Mouse (Mus musculus): ENCODE measurements around the gene Acap2.

Gene Acap2

DNA sequence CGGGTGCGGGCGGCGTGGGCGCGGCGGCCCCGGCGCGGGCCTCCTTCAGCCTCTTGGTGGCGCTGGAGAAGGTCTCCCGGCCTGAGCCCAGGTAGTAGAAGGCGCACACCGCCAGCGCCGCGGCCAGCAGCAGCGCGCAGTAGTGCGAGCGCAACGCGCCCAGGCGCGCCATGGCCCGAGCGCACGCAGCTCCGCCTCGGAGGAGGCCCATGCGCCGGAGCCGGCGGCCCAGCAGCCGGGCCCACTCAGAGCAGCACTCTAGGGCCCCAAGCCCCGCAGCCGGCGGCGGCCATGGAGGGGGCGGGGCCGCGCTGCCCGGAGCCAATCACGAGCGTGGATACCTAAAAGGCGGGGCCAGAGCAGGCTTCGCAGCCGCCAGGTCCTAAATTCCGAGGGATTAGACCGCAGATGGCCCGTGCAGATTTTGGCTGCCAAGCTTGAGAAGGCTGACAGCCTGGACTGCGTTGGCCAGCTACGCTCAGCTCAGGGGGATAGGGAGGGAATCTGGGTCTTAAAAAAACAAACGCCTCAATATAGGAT, 119.8 kb downstream of the Acap2 start, which contains the start of gene Xxylt1:
Gene Xxylt1, minus strand, starts transcription at position 308 of the 540 bp plus-strand sequence.
- DNase-seq (ENCODE audit: low spot score), result peak; percentile 90

DNA sequence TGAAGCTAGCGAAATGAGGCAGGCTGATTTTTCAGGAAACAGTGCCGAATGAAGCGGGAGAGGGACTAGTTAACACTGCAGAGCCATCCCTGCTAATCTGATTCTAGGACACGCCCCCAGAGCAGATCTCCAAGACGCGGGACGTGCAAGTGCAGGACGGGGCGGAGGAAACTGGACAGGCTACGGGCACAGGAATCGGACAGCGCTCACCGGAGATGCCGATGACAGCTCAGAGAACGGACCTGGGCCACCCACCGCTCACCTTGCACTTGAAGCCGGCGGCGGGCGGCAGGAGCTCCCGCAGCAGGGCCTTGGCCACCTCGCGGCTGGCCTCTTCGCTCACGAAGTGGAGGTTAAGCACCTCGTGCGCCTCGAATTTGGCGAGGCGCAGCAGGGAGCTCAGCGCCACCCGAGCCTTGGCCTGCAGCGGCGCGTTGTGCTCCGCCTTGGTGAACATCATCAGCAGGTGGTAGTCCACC, 120.4 kb downstream of the Acap2 start:
- peak; percentile 50 for DNase-seq (ENCODE audit: low spot score)

DNA sequence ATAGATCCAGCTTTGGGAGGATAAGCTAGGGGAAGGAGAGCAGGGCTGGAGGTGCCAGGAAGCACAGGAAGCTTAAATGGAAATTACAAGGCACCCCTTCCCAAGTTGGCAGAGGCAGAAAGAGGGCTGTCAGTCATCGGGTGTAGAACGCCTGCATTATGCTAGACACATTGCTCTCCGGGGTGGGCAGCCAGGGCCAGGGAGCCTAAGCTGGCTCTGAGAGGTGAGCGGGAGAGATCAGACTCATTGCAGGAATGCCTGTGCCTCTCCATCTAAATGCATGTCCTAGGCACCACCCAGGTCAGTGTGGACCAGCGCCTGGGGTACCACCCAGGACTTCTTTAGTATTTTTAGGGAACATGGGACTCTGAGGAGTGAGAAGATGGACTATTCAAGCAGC, 123.6 kb downstream of the Acap2 start:
- DNase-seq (ENCODE audit: low spot score), result no peak

DNA sequence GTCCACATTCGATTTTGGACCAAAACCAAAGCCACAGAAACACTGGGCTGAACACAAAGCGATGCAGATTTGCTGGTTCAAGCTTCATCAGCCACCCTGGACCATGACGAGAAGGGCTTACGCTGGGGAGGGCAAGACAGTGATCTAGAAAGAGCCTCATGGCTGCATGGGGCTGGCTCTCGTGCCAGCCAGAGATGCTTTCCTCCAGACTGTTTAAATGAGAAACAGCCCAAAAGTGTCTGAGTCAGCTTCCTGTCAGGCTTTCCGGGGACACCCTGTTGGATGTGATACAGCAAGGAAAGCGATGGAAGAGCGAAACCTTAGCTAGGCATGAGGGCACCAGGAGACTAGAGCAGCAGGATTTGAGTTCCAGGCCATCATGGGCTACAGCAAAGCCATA, 124.6 kb downstream of the Acap2 start:
- no peak for DNase-seq (ENCODE audit: low spot score)

- DNase-seq (ENCODE audit: low spot score), result no peak
These were observed 126.6 kb downstream of the Acap2 start for GRCm38 (mm10) chr16:31074324-31074908.

- no peak for DNase-seq (ENCODE audit: low spot score)
These were observed 129.3 kb downstream of the Acap2 start for GRCm38 (mm10) chr16:31071731-31072130.

GRCm38 (mm10) chr16:31070358-31071133, 130.5 kb downstream of the Acap2 start:
- peak; percentile 86 for DNase-seq (ENCODE audit: low spot score)

DNA sequence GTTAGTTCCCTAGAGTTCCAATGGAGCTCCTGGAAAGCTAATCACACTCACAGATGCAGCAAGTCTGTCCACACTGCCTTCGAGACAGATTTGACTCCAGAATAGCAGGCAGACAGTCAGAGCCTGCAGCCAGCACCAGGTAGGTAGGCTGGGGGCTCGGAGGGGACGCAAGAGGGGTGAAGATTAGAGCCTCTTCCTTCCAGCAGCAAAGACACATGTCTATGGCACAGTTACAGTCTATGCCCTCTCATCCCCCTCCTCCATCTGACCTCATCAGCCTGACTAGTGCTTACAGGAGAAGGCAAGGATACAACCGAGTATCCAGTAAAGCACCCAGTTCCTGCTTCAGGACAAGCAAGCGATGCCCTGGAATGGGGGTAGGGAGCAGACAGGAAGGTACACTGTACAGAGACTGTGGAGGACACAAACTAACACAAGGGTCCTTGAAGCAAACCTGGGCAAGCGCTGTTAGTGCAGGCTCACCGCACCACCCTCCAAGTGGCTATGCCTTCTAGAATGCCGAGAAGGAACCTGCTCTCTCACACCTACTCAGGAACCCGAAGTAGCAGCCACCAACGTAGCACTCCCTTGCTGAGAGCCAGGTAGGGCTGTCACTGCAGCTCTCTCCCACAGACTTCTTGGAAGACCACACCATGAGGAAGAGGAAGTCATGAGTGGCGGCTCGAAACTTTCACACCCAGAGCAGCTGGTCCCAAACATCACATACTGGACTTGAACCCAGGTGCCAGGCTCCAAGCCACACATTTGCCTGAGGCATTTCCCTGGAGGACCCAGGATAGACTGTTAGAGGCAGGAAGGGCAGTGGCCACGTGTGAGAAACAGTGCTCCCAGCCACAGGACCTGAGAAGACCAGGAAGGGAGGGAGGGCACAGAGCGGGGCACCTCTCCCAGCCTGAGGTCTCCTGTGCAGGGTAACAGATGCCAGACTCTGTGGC, 131.6 kb downstream of the Acap2 start:
- no peak for DNase-seq (ENCODE audit: low spot score)

DNA sequence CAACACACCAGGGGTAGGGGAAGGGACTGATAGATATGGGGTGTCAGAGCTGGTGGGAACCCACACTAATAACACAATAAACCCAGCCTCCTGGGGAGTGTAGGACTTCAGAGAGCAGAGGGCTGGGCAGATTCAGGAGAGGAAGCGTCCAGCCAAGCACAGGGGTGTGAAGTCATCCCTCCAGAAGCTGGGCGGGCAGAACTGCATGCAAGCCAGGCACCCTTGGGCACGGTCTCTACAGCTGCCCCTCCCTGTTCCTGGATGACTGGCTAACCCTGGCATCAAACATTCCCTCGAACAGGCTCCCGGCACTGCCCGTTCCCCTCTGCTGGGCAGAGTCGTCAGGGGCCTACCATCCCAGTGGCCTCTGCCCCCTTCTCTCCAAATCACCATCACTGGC, 132.8 kb downstream of the Acap2 start:
- no peak for DNase-seq (ENCODE audit: low spot score)

DNA sequence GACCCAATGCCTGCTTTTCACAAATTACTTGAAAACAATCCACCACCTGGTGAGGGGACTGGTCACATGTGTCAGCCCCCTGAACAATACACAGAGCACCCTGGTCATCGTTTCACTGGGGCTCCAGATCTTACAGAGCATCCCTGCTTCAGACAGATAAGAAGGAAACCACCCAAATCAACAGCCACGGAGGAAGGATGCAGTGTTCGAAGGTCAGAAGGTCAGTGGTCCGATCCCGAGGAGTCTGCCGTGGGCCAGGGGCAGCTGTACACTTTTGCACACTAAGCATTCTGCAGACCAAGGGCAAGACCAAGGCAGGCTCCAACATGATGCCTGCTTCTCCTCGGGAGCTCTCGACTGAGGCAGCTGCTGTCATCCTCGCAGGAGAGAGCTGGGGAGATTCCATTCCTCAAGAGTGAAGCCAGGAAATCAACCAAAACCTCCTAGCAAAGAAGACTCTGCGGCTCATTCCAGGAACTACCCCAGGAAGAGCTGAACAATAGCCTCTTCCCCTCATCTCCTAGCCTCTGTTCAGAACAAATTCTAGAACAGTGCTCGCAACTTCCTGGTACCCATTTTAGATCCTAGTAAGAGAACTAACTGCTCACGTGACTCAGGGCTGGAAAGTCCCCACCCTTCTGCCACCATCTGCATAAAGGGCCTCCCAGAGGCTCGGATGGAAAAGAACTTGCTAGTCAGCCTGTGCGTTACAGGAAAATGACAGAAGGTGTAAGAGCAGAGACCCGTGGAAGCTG, 134.5 kb downstream of the Acap2 start:
- no peak for DNase-seq (ENCODE audit: low spot score)

GRCm38 (mm10) chr16:31064782-31065181, 136.3 kb downstream of the Acap2 start:
- DNase-seq (ENCODE audit: low spot score), result no peak

DNA sequence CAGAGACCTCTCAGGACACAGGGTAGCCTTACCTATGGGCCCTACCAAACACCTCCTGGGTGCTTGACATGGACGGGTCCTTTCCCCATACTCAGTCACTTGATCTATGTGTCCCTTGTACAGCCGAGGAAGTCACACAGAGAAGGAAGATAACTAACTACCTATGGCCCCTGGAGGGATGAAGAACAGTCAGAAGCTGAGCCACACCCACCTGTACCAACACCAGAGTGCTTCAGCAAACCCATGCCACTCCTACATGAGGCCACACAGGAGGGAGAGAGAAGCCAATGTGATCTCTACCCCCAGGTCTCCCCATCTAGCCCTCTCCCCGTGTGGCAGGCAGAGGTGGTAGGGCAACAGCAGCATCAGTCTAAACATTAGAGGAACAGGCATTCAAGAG, 138.1 kb downstream of the Acap2 start:
- DNase-seq (ENCODE audit: low spot score), result no peak

GRCm38 (mm10) chr16:31061246-31061880, 139.7 kb downstream of the Acap2 start:
- DNase-seq (ENCODE audit: low spot score), result no peak

DNA sequence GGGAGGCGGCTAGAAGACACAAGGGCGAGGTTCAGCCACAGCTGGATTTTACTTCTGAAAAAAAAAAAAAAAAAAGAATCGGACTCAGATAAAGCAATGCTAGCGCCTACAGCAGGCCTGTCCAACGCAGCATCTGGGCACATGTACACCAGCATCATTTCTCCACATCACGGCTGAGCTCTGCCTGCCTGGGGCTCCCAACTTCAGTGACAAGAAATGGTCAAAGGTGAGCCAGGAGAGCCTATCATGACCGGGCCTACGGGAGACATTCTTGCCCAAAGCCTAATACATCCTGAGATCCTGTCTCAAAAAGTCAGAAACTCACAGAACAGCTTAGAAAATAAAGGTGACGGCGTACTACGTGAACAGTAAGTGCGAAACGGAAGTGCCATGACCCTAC, 140.3 kb downstream of the Acap2 start:
- DNase-seq (ENCODE audit: low spot score), result no peak

GRCm38 (mm10) chr16:31060226-31060625, 140.8 kb downstream of the Acap2 start:
- no peak for DNase-seq (ENCODE audit: low spot score)

DNA sequence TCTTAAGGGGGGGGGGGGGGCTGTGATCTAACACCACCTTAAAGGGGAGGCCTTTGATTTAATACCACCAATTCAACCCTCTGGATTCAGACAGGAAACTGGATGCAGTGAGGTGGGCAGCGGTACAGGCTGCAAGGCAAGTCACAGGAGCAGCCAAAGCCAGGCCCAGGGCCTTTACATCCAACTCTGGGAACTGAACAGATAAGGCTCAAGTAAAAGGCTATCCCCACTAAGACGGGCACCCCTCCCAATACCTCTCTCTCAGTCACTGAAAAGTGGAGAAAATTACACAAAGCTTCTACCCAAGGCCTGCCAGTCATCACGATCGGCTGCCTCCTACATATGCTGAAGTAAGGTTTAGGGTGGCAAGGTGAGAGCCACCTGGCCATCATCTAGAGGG, 141.3 kb downstream of the Acap2 start:
- DNase-seq (ENCODE audit: low spot score), result no peak

DNA sequence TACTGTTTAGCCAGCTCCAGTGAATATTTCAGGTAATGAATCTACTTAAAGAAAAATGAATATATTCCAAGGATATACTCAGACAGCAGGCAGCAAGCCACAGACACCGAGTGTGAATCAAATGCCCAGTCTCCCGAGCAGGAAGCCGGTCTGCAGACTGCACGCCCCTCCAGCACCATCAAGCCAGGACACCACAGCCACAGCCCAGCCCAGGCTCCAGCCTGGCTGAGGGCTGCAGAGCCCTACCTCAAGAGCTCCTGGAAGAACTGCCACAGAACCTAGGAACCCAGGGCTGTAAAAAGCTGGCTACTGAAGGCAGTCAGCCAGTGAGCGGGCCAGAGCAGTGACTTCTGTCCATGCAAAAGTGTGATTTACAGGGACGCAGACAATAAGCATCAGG, 148.2 kb downstream of the Acap2 start:
- DNase-seq (ENCODE audit: low spot score), result no peak

- DNase-seq (ENCODE audit: low spot score), result no peak
These were observed 148.8 kb downstream of the Acap2 start for GRCm38 (mm10) chr16:31052177-31052726.

GRCm38 (mm10) chr16:31050701-31051100, 150.3 kb downstream of the Acap2 start:
- DNase-seq (ENCODE audit: low spot score), result no peak

- DNase-seq (ENCODE audit: low spot score), result no peak
These were observed 152.9 kb downstream of the Acap2 start for GRCm38 (mm10) chr16:31048194-31048593.

All from urinary bladder, postnatal 25 days (tissue).